Mouse (Mus musculus): ENCODE results near the gene Rmnd5b.

DNA sequence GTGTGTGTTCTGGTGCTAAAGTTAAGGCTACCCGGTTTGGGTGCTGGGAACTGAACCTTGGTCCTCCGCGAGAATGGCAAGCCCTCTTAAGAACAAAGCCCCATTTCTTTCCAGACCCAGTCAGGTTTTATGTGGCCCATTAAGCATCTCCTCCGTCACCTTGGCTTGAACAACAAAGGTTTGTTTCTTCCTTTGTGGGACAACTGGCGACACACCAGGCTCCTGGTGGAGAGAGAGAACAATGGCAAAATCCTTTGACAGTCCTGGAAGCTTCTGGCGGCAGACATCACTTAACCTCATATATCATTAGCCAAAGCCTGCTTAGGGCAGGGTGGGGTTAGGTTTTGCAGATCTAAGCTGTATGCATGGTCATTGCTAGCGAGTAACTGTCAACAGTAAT is 26.9 kb upstream of the Rmnd5b start:
- TF ChIP-seq CTCF (IDR thresholded peaks at IDR 0.05; ENCODE audit: low read depth) = no peak
- TF ChIP-seq EP300 (IDR thresholded peaks at IDR 0.05; ENCODE audit: low read depth) = no peak
